Mouse (Mus musculus) brain, embryonic 14.5 days (tissue): Measurements from ENCODE around the gene Vmn2r111.

ENCODE experiments used
- CTCF ChIP-seq: fragments of 200-500 bp; IDR thresholded peaks from 2 replicates; pipeline ENCODE4 v1.5.1; 2012; ENCODE audit warnings: inconsistent platforms, mild to moderate bottlenecking, moderate library complexity, borderline replicate concordance; ENCODE audit not compliant: insufficient read depth, insufficient read length; ENCODE audit errors: extremely low read depth
- POLR2A ChIP-seq: fragments of 200-500 bp; IDR thresholded peaks from 2 replicates; pipeline ENCODE4 v1.6.1; 2012; ENCODE audit warnings: mild to moderate bottlenecking, inconsistent platforms, borderline replicate concordance; ENCODE audit not compliant: poor library complexity, insufficient read depth, insufficient read length, severe bottlenecking; ENCODE audit errors: extremely low read depth

DNA sequence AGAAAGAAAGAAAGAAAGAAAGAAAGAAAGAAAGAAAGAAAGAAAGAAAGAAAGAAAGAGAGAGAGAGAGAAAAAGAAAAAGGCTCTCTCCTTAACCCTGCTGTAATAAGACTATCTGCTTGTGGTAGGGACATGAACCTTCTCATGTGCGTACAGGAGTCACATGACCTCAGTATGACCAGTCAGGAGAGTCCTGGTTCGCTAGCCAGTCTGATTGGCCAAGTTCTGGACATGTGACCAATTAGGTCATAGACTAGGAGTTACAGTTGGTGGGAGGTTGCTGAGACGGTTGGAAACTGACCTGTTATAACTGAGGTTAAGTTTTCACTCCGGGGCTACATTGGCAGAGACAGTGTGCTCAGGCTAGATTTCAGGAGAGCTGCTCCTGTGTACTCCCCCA is 76.2 kb downstream of the Vmn2r111 start:
- no peak for TF ChIP-seq POLR2A
- no peak for TF ChIP-seq CTCF
